Mouse (Mus musculus) neural tube, embryonic 14.5 days (tissue): ENCODE measurements at regions not wholly inside any gene's neighbourhood (a gene's known extent, or its start where the extent isn't known, plus 50 kb on each side); places are given as distances from the start of the nearest gene placed in this dataset.
"Not testable (repeated sequence)": the region's sequence is repeated elsewhere in the genome, so short reads cannot be mapped to it uniquely, and the experiment has no call there.

ENCODE experiments used
- ATAC-seq: fragments of 200-750 bp; cut with Nextera tagmentation; 2 replicates; pipeline ENCODE4 v1.8.0; 2017; ENCODE audit warnings: low read depth, mild to moderate bottlenecking, moderate TSS enrichment, moderate library complexity
- H3K27ac ChIP-seq: fragments of 300-500 bp; sonication (generic); 2 replicates; pipeline ENCODE4 v1.5.1; 2014; ENCODE audit warnings: low read depth, mild to moderate bottlenecking, control low read depth, low read length, moderate library complexity, mixed read lengths
- H3K27me3 ChIP-seq: fragments of 300-500 bp; sonication (generic); 2 replicates; pipeline ENCODE4 v1.6.1; 2014; ENCODE audit warnings: low read length; ENCODE audit not compliant: control insufficient read depth, insufficient read depth
- H3K36me3 ChIP-seq: fragments of 300-500 bp; sonication (generic); 2 replicates; pipeline ENCODE4 v1.6.1; 2014; ENCODE audit warnings: low read length, mixed read lengths; ENCODE audit not compliant: control insufficient read depth, insufficient read depth
- H3K4me1 ChIP-seq: fragments of 300-500 bp; sonication (generic); 2 replicates; pipeline ENCODE4 v1.6.1; 2014; ENCODE audit warnings: low read length; ENCODE audit not compliant: control insufficient read depth, insufficient read depth
- H3K4me2 ChIP-seq: fragments of 300-500 bp; sonication (generic); 2 replicates; pipeline ENCODE4 v1.6.1; 2014; ENCODE audit warnings: mild to moderate bottlenecking, low read depth, low read length, control low read depth
- H3K4me3 ChIP-seq: fragments of 300-500 bp; sonication (generic); 2 replicates; pipeline ENCODE4 v1.5.1; 2014; ENCODE audit warnings: low read depth, low read length, control low read depth, mixed read lengths
- H3K9ac ChIP-seq: fragments of 300-500 bp; sonication (generic); replicated peaks from 2 replicates; pipeline ENCODE4 v1.6.1; 2014; ENCODE audit warnings: low read depth, mild to moderate bottlenecking, control low read depth, low read length, mixed read lengths
- H3K9me3 ChIP-seq: fragments of 300-500 bp; sonication (generic); 2 replicates; pipeline ENCODE4 v1.6.1; 2016; ENCODE audit warnings: low read length; ENCODE audit not compliant: control insufficient read depth
- whole genome bisulfite sequencing: fragments of 180-500 bp; shearing (Covaris S2); extraction: QIAGEN DNeasy Blood & Tissue Kit; methylation state at CpG from one replicate; pipeline ENCODE4 v1.1.7; 2014; 5-methylcytosine and 5-hydroxymethylcytosine counted together

DNA sequence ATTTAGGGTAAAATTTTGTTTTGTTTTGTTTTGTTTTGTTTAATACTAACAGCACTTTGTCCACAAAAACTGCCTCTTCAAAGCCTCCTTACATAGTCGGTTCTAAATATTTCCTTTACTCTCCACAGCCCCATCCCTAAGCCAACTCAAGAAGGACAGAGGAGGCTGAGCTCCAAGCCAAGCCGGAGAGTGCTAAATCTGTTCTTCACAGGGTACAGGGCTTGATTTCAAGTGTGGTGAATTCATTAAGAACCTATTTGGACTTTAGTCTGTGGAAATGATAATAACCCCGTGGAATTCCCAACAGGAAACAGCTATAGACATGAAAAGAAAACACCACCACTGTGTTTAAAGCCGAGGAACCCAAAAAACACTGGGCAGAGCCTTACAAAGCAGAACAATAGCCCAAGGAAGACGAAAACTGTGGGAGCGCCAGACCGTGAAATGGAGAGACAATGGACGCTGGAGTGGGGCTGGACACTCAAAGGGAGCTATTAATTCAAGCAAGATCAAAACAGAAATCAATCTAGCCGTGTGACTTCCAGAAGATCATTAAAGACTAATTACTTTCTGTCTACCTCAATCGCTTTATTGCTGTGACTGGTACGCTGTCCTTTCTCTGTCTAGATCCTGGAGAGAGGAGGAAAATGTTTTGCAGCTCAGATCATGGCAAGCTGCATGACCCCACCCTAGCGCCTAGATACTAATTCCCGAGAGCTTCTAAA is 194.7 kb downstream of the Trmt11 start:
- Histone ChIP-seq H3K4me2 (peak overlapping the region; percentile 29), H3K9me3 (no peaks in the 10 kb centered on the region), H3K27ac (no peak overlapping the region), H3K4me3 (no peak overlapping the region), H3K27me3 (peaks cover 17% of the 10 kb centered on the region; the same call in 1 of the 2 replicates), H3K9ac (no peak overlapping the region), H3K36me3 (no peaks in the 10 kb centered on the region), H3K4me1 (no peaks in the 10 kb centered on the region)
- ATAC-seq: peak; percentile 91
- 7% methylated on average over 13 of the region's 13 CpGs for WGBS

DNA sequence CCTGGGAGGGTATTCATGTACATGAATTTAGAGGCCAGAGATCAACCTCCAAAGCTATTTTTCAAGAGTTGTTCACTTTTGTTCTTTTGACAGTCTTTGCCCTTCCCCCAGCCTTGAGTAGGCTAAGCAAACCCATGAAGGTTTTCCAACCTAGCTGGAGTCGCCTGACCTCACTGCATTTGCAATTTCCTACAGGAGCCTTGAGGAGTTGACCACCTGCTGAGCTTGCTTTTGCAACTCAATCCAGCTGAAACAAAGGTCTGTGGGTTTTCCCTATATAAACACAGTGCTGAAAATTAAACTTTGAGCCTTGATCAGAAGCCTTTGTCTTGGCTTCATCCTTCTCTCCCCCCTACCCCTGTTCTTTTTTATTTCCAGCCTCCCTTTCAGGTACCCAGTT is 170.2 kb upstream of the Cenpw start:
- Histone ChIP-seq H3K9ac (no peak overlapping the region), H3K27ac (no peak overlapping the region), H3K4me2 (no peak overlapping the region), H3K9me3 (no peaks in the 10 kb centered on the region), H3K36me3 (no peaks in the 10 kb centered on the region), H3K27me3 (no peaks in the 10 kb centered on the region), H3K4me3 (no peak overlapping the region), H3K4me1 (no peaks in the 10 kb centered on the region)
- ATAC-seq: no peak
- WGBS: 27% methylated on average over 1 of the region's 1 CpGs

- not testable (repeated sequence) for H3K4me3 ChIP-seq
Observed at GRCm38 (mm10) chr10:30360811-30361210, 160.5 kb upstream of the Cenpw start.

GRCm38 (mm10) chr10:30359051-30359450 is 158.7 kb upstream of the Cenpw start:
- Histone ChIP-seq H3K9me3 (no peaks in the 10 kb centered on the region), H3K27ac (no peak overlapping the region), H3K4me3 (no peak overlapping the region), H3K9ac (no peak overlapping the region), H3K4me2 (no peak overlapping the region), H3K36me3 (no peaks in the 10 kb centered on the region), H3K27me3 (no peaks in the 10 kb centered on the region), H3K4me1 (no peaks in the 10 kb centered on the region)
- 98% methylated on average over 1 of the region's 1 CpGs for WGBS
- ATAC-seq: no peak

More at GRCm38 (mm10) chr10:30360811-30361210, 160.5 kb upstream of the Cenpw start:
- not testable (repeated sequence) for H3K27ac ChIP-seq, H3K27me3 ChIP-seq, H3K4me2 ChIP-seq, H3K4me1 ChIP-seq, ATAC-seq, H3K36me3 ChIP-seq, H3K9ac ChIP-seq, H3K9me3 ChIP-seq

DNA sequence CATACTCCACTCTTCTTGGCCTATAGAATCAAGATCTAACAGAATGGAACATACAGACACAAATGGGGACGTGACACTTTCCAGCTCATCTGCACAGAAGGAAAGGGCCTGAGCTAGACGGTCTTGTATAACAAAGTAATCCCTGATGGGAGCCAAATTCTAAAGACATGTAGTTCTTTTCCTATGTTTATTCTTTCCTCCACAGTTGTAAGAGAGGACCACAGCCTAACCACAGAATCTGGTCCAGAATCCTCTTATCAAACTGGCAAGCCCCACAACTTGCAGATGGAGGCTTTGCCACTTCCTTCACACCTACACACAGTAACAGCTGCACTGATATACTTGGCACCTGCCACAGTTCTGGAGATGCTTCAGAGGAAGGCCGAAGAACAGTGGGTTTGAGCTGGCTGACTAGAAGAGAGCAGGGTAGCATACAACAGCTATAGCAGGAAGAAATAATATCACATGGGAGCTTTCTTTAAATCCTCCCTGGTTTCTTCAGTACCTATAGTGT is 142.7 kb upstream of the Cenpw start:
- WGBS: 78% methylated on average over 3 of the region's 3 CpGs
- no peaks in the 10 kb centered on the region for H3K27me3 ChIP-seq

DNA sequence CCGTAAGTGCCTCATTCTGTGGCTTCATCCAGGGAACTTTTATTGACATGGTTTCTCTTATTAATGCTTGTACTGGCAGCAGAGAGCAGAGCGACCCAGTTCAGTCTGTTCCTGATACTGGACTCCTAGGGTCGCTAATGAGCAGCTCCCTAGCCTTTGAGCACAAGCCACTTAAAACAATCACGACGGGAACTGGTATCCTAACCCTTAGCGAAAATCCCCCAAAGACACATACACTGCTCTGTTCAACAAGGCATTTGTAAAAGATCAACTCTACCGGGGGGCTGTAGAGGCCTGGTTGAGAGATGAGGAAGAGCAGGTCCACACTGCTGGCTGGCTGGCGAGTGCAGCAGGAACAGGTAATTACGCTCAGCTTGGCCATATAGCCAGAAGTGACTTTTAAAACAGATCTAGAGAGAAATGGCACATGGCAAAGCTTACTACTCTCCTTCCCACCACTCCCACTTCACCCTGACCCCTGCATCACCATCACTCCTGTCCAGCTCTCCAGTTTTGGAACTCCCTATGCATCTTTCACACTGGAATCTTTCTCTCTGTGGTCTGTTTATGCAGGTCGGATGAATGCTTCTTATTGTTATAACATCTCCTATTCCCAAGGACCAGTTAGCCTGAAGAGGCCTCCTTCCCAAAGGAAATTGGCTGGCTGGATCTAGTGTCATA is 128.1 kb upstream of the Cenpw start:
- no peak overlapping the region for H3K27ac ChIP-seq
- 41% methylated on average over 10 of the region's 10 CpGs for WGBS
- H3K27me3 ChIP-seq: no peaks in the 10 kb centered on the region
- no peaks in the 10 kb centered on the region for H3K4me1 ChIP-seq
- no peak overlapping the region for H3K9ac ChIP-seq
- H3K4me2 ChIP-seq: no peak overlapping the region
- H3K4me3 ChIP-seq: no peak overlapping the region
- H3K9me3 ChIP-seq: no peaks in the 10 kb centered on the region
- H3K36me3 ChIP-seq: no peaks in the 10 kb centered on the region
- ATAC-seq: peak; percentile 62

More for the DNA sequence above, 142.7 kb upstream of the Cenpw start:
- H3K4me1 ChIP-seq: no peaks in the 10 kb centered on the region
- no peak overlapping the region for H3K4me2 ChIP-seq
- H3K9ac ChIP-seq: no peak overlapping the region
- no peak overlapping the region for H3K4me3 ChIP-seq
- H3K9me3 ChIP-seq: no peaks in the 10 kb centered on the region
- no peak for ATAC-seq
- H3K36me3 ChIP-seq: no peaks in the 10 kb centered on the region
- no peak overlapping the region for H3K27ac ChIP-seq

DNA sequence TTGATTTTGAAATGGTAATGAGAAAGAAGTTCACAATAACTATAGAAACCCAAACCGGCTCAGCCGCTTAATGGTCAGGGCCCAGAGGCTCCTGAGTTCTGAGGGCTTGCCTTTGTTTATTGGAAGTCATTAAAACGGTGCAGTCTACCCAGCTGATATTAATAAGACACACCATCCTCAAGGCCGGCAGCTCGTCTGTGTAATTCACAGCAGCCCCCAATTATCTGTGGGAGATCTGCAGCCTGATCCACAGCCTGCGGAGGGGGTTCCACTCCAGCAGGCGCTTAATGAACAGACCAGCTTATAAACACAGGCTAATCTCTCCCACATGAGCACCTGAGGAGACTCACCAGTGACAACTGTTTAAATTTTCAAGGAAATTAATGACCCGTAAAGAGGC is 127.5 kb upstream of the Cenpw start:
- WGBS: 35% methylated on average over 8 of the region's 8 CpGs
- Histone ChIP-seq H3K27me3 (no peaks in the 10 kb centered on the region), H3K4me1 (no peaks in the 10 kb centered on the region), H3K27ac (no peak overlapping the region), H3K9ac (no peak overlapping the region), H3K9me3 (no peaks in the 10 kb centered on the region), H3K36me3 (no peaks in the 10 kb centered on the region), H3K4me2 (no peak overlapping the region), H3K4me3 (no peak overlapping the region)
- ATAC-seq: peak; percentile 97

DNA sequence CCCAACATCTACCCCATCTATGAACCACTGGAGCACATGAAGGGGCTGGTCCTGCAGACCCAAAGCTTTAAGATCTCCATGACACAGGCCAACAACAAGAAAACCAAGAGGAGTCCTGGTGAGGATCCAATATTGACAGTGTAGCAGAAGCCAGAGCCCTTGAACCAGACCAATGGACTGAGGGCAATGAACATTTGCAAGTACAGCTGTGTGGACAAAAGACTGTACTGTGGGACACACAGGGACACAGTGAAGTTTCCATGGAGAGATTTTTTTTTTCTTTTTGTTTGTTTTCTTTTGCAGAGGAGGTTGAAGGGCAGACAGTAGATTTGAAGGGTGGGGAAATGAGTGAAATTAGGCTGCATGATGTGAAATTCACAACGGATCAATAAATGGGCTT is 126.5 kb upstream of the Cenpw start:
- ATAC-seq: no peak

DNA sequence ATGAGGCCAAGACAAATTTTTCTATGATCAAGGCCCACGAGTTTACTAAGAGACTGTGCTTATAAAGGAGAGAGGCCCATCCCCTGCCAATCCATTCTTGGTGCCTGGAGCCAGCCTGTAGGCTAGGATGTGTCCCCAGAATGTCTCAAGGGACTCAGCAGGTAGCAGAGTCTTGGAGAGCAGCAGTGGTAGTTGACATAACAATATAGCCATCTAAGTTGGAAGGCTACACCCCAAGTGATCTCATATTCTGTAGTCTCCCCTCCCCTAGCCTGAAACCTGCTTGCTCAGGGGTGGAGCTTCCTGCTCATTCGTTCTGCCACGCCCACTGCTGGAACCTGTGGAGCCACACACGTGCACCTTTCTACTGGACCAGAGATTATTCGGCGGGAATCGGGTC is 95.5 kb upstream of the Cenpw start:
- H3K27me3 ChIP-seq, H3K9ac ChIP-seq, H3K9me3 ChIP-seq, H3K36me3 ChIP-seq, H3K27ac ChIP-seq, H3K4me3 ChIP-seq, H3K4me2 ChIP-seq, ATAC-seq, H3K4me1 ChIP-seq: not testable (repeated sequence)
- no CpG with 5 or more reads among the region's 7 CpGs for WGBS

More for the DNA sequence above, 126.5 kb upstream of the Cenpw start:
- Histone ChIP-seq H3K36me3 (no peaks in the 10 kb centered on the region), H3K4me1 (no peaks in the 10 kb centered on the region), H3K9ac (no peak overlapping the region), H3K27ac (no peak overlapping the region), H3K4me2 (no peak overlapping the region), H3K4me3 (no peak overlapping the region), H3K9me3 (no peaks in the 10 kb centered on the region), H3K27me3 (no peaks in the 10 kb centered on the region)
- WGBS: 65% methylated on average over 1 of the region's 1 CpGs
